Comparison of ENCODE assay signal across 8 mouse cellular contexts in genomic region chr9:118488138-118488895, GRCm38 (mm10). TPM values are rescaled to one million over a fixed set of nuclear protein-coding genes. Genes with fewer than 3 reads are reported as not detected.
DNase-seq lines count a peak whose midpoint lies in the region; ATAC-seq and TF ChIP-seq lines count a peak whose summit lies in the region.

No protein-coding gene starts in this region.

- peak in 1 of 2 experiments; percentile 33 for DNase-seq in spleen, adult 2 months (ENCODE audit: low read depth in 1 of 2, low spot score in 2 of 2)
- DNase-seq in spleen, adult 12 weeks (ENCODE audit: low spot score): no peak
- DNase-seq in cerebellum, adult 2 months: peak; percentile 78 to 84
- DNase-seq in heart, adult 18-20 months: peak; percentile 60 to 77
- peak; percentile 72 for DNase-seq in kidney, adult 18-20 months
- peak; percentile 76 for DNase-seq in lung, embryonic 14.5 days
- DNase-seq in right cerebral cortex, adult 2 months (ENCODE audit: low spot score in 2 of 2): no peak

- H3K4me2 ChIP-seq in lung, embryonic 14.5 days: peak overlapping the region; percentile 64
- peak overlapping the region; percentile 31 for H3K4me2 ChIP-seq in neural tube, embryonic 14.5 days (ENCODE audit: low read depth, low read length)

- H3K9me3 ChIP-seq in lung, embryonic 14.5 days (ENCODE audit: low read depth, low read length): no peaks in the 10 kb centered on the region
- no peaks in the 10 kb centered on the region for H3K9me3 ChIP-seq in neural tube, embryonic 14.5 days (ENCODE audit: control insufficient read depth, low read length)

- no peak for TF ChIP-seq POLR2A in spleen, adult 2 months (IDR thresholded peaks at IDR 0.05; ENCODE audit: low read depth, low read length)
- no peak for TF ChIP-seq POLR2A in cerebellum, adult 2 months (IDR thresholded peaks at IDR 0.05; ENCODE audit: borderline replicate concordance, insufficient read depth, low read length)

- TF ChIP-seq CTCF in spleen, adult 2 months (IDR thresholded peaks at IDR 0.05; ENCODE audit: extremely low read depth, insufficient read depth, insufficient read length, insufficient replicate concordance): peak; percentile 27; the same call in 1 of the 2 replicates
- peak; percentile 38; the same call in 1 of the 2 replicates for TF ChIP-seq CTCF in cerebellum, adult 2 months (IDR thresholded peaks at IDR 0.05; ENCODE audit: borderline replicate concordance, insufficient read depth, low read depth, low read length)
- peak; percentile 52 for TF ChIP-seq CTCF in lung, embryonic 14.5 days (IDR thresholded peaks at IDR 0.05; ENCODE audit: low read depth)

- no peak for ATAC-seq in lung, embryonic 14.5 days (ENCODE audit: insufficient read depth)
- ATAC-seq in neural tube, embryonic 14.5 days (ENCODE audit: low read depth): no peak

- H3K4me1 ChIP-seq in spleen, adult 2 months (ENCODE audit: control insufficient read depth, insufficient read depth, insufficient read length): peaks cover 5% of the 10 kb centered on the region
- H3K4me1 ChIP-seq in cerebellum, adult 2 months (ENCODE audit: control insufficient read depth, insufficient read depth, low read length): peaks cover 3% of the 10 kb centered on the region; the same call in 1 of the 2 replicates
- H3K4me1 ChIP-seq in lung, embryonic 14.5 days (ENCODE audit: insufficient read depth): peaks cover 3% of the 10 kb centered on the region; the same call in 1 of the 2 replicates
- no peaks in the 10 kb centered on the region for H3K4me1 ChIP-seq in neural tube, embryonic 14.5 days (ENCODE audit: control insufficient read depth, insufficient read depth, low read length)

- H3K9ac ChIP-seq in lung, embryonic 14.5 days: no peak overlapping the region
- no peak overlapping the region for H3K9ac ChIP-seq in neural tube, embryonic 14.5 days (replicated peaks; ENCODE audit: low read depth, low read length)

- no peaks in the 10 kb centered on the region for H3K36me3 ChIP-seq in spleen, adult 2 months (ENCODE audit: control insufficient read depth, insufficient read depth, low read length)
- H3K36me3 ChIP-seq in lung, embryonic 14.5 days (ENCODE audit: insufficient read depth): no peaks in the 10 kb centered on the region
- H3K36me3 ChIP-seq in neural tube, embryonic 14.5 days (ENCODE audit: control insufficient read depth, insufficient read depth, low read length): no peaks in the 10 kb centered on the region

- no peak overlapping the region for H3K27ac ChIP-seq in spleen, adult 2 months (ENCODE audit: insufficient read depth, low read length)
- H3K27ac ChIP-seq in cerebellum, adult 2 months (ENCODE audit: insufficient read depth, low read length): no peak overlapping the region
- no peak overlapping the region for H3K27ac ChIP-seq in lung, embryonic 14.5 days (ENCODE audit: low read depth)
- no peak overlapping the region for H3K27ac ChIP-seq in neural tube, embryonic 14.5 days (ENCODE audit: low read depth, low read length)

- peak overlapping the region; percentile 29; the same call in 1 of the 2 replicates for H3K4me3 ChIP-seq in spleen, adult 2 months (ENCODE audit: extremely low read depth, insufficient read depth, insufficient read length)
- H3K4me3 ChIP-seq in cerebellum, adult 2 months (replicated peaks; ENCODE audit: insufficient read depth, low read depth, low read length): peak overlapping the region; percentile 97
- H3K4me3 ChIP-seq in lung, embryonic 14.5 days (ENCODE audit: low read depth, low read length): peak overlapping the region; percentile 29
- peak overlapping the region; percentile 12; the same call in 1 of the 2 replicates for H3K4me3 ChIP-seq in neural tube, embryonic 14.5 days (ENCODE audit: low read depth, low read length)

- peaks cover 16% of the 10 kb centered on the region for H3K27me3 ChIP-seq in spleen, adult 2 months (ENCODE audit: control insufficient read depth, insufficient read depth, low read length)
- no peaks in the 10 kb centered on the region for H3K27me3 ChIP-seq in cerebellum, adult 2 months (ENCODE audit: control insufficient read depth, insufficient read depth, low read length)
- peaks cover 60% of the 10 kb centered on the region for H3K27me3 ChIP-seq in lung, embryonic 14.5 days (ENCODE audit: insufficient read depth, low read length)
- H3K27me3 ChIP-seq in neural tube, embryonic 14.5 days (ENCODE audit: control insufficient read depth, insufficient read depth, low read length): peaks cover 42% of the 10 kb centered on the region

- 2% methylated on average over 28 of the region's 28 CpGs for WGBS in spleen, adult 2 months
- WGBS in cerebellum, adult 2 months: 1% methylated on average over 28 of the region's 28 CpGs
- WGBS in lung, embryonic 14.5 days: under 1% methylated on average over 28 of the region's 28 CpGs
- under 1% methylated on average over 28 of the region's 28 CpGs for WGBS in neural tube, embryonic 14.5 days

RNA-seq across cellular contexts. Expression of gene Eomes, which starts 10.3 kb away (rescaled TPM):
- polyA plus RNA-seq in spleen, adult 2 months (2012; rRNA removed): 6.0 and 10.3 TPM in 2 replicates
- 6.0 and 6.9 TPM in 2 replicates for polyA plus RNA-seq in cerebellum, adult 2 months (2012; rRNA removed)
- under 1 TPM; 0.07 to 0.10 TPM for total RNA-seq in heart, adult 18-20 months (2021)
- polyA plus RNA-seq in lung, embryonic 14.5 days (2014; fragmentation: Nextera tagmentation; extraction: Ambion mirVana): not detected in 2 replicates
- not detected in 2 replicates for polyA plus RNA-seq in neural tube, embryonic 14.5 days (2014; fragmentation: Nextera tagmentation; extraction: Ambion mirVana)

RNA-seq across cellular contexts. Expression of gene Golga4, which starts 17.8 kb away (rescaled TPM):
- polyA plus RNA-seq in spleen, adult 2 months (2012; rRNA removed): 5.1 and 7.2 TPM in 2 replicates
- 61.5 and 65.7 TPM in 2 replicates for polyA plus RNA-seq in cerebellum, adult 2 months (2012; rRNA removed)
- total RNA-seq in heart, adult 18-20 months (2021): 100 to 1,000 TPM; 383 to 397 TPM
- 44.1 and 53.3 TPM in 2 replicates for polyA plus RNA-seq in lung, embryonic 14.5 days (2014; fragmentation: Nextera tagmentation; extraction: Ambion mirVana)
- polyA plus RNA-seq in neural tube, embryonic 14.5 days (2014; fragmentation: Nextera tagmentation; extraction: Ambion mirVana): 53.8 and 59.1 TPM in 2 replicates

Comparison
In these comparisons a context has a peak if more than half of its experiments do, and no peak if none do; other contexts are left out.
1. DNase-seq: peak in cerebellum, adult 2 months (2 of 2), heart, adult 18-20 months (2 of 2), kidney, adult 18-20 months (single experiment) and lung, embryonic 14.5 days (single experiment); none in spleen, adult 12 weeks (single experiment) and right cerebral cortex, adult 2 months (0 of 2).
2. H3K4me3 ChIP-seq: peak in every context shown above with its lines; median percentile 97 in cerebellum, adult 2 months; 29 in spleen, adult 2 months; 29 in lung, embryonic 14.5 days; 12 in neural tube, embryonic 14.5 days.
3. Peak in every context shown above with its lines, with median percentiles within 50 percentile points of each other: CTCF ChIP-seq.